Comparison of ENCODE assay signal across 8 mouse cellular contexts in the genomic region with DNA sequence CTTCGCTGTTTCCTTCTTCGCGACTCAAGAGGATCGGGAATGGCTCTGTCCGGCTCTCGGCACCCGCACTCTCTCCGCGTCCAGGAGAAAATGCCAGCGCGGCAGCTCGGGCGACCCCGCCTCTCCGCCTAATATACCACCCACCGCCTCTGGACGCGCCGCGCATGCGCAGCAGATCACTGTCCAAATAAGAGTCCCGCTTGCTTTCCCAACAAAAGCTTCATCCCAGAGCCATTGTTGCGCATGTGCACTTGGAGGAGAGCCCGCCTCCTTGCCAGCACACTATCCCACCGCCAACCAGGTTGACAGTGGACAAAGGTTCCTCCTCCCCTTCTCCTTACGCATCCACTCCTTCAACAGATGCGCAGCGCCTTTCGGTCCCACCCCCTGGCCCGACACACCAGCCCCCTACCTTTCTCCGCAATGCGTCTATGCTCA. TPM values are rescaled to one million over a fixed set of nuclear protein-coding genes. Genes with fewer than 3 reads are reported as not detected.
DNase-seq lines count a peak whose midpoint lies in the region; ATAC-seq and TF ChIP-seq lines count a peak whose summit lies in the region.

TSS of gene Maged1 (minus strand) at position 226 of the 438 bp plus-strand sequence.

- H3K4me1 ChIP-seq in embryonic facial prominence, embryonic 14.5 days (ENCODE audit: control insufficient read depth, insufficient read depth, low read length): no peaks in the 10 kb centered on the region; the same call in 1 of the 2 replicates
- H3K4me1 ChIP-seq in kidney, embryonic 14.5 days (ENCODE audit: control insufficient read depth, insufficient read depth, low read length): peaks cover 5% of the 10 kb centered on the region; the same call in 1 of the 2 replicates
- 0 out of 2 replicates have a peak, but pooled peaks cover 3% of the 10 kb centered on the region for H3K4me1 ChIP-seq in limb, embryonic 14.5 days (ENCODE audit: control insufficient read depth, insufficient read depth, low read length)
- peaks cover 24% of the 10 kb centered on the region for H3K4me1 ChIP-seq in midbrain, embryonic 16.5 days (ENCODE audit: control insufficient read depth, insufficient read depth, low read length)
- H3K4me1 ChIP-seq in stomach, embryonic 15.5 days: no peaks in the 10 kb centered on the region

- peaks cover 3% of the 10 kb centered on the region for H3K27me3 ChIP-seq in embryonic facial prominence, embryonic 14.5 days (replicated peaks; ENCODE audit: control insufficient read depth, insufficient read depth, low read length)
- no peaks in the 10 kb centered on the region for H3K27me3 ChIP-seq in kidney, embryonic 14.5 days (ENCODE audit: control insufficient read depth, insufficient read depth, low read length)
- H3K27me3 ChIP-seq in limb, embryonic 14.5 days (ENCODE audit: control insufficient read depth, insufficient read depth, low read length): no peaks in the 10 kb centered on the region
- H3K27me3 ChIP-seq in midbrain, embryonic 16.5 days (ENCODE audit: control insufficient read depth, insufficient read depth, low read depth, low read length): no peaks in the 10 kb centered on the region
- no peaks in the 10 kb centered on the region for H3K27me3 ChIP-seq in stomach, embryonic 15.5 days (replicated peaks)

- peak; percentile 94 for ATAC-seq in embryonic facial prominence, embryonic 14.5 days (ENCODE audit: low read depth)
- peak; percentile 95 for ATAC-seq in kidney, embryonic 14.5 days (ENCODE audit: low FRiP score, low TSS enrichment)
- peak; percentile 93 for ATAC-seq in limb, embryonic 14.5 days (ENCODE audit: low FRiP score, low read depth)
- peak; percentile 94 for ATAC-seq in midbrain, embryonic 16.5 days
- peak; percentile 96 for ATAC-seq in stomach, embryonic 15.5 days (ENCODE audit: insufficient read depth, low FRiP score, low read depth)

- peak within 1 kb of the TSS; percentile 89 for H3K9ac ChIP-seq in embryonic facial prominence, embryonic 14.5 days (ENCODE audit: low read depth, low read length)
- peak within 1 kb of the TSS; percentile 81 for H3K9ac ChIP-seq in kidney, embryonic 14.5 days (ENCODE audit: low read depth, low read length)
- H3K9ac ChIP-seq in limb, embryonic 14.5 days (ENCODE audit: low read depth, low read length, severe bottlenecking): peak within 1 kb of the TSS; percentile 88
- H3K9ac ChIP-seq in midbrain, embryonic 16.5 days (ENCODE audit: low read depth, low read length): peak within 1 kb of the TSS; percentile 82
- H3K9ac ChIP-seq in stomach, embryonic 15.5 days: peak within 1 kb of the TSS; percentile 58; the same call in 1 of the 2 replicates

- H3K36me3 ChIP-seq in embryonic facial prominence, embryonic 14.5 days (ENCODE audit: control insufficient read depth, insufficient read depth, low read length): peaks cover 34% of the 10 kb centered on the region
- peaks cover 33% of the 10 kb centered on the region for H3K36me3 ChIP-seq in kidney, embryonic 14.5 days (ENCODE audit: control insufficient read depth, insufficient read depth, low read length)
- peaks cover 33% of the 10 kb centered on the region for H3K36me3 ChIP-seq in limb, embryonic 14.5 days (ENCODE audit: control insufficient read depth, insufficient read depth, low read length)
- peaks cover 7% of the 10 kb centered on the region; the same call in 1 of the 2 replicates for H3K36me3 ChIP-seq in midbrain, embryonic 16.5 days (ENCODE audit: control insufficient read depth, insufficient read depth, low read length)
- peaks cover 7% of the 10 kb centered on the region; the same call in 1 of the 2 replicates for H3K36me3 ChIP-seq in stomach, embryonic 15.5 days

- H3K27ac ChIP-seq in embryonic facial prominence, embryonic 14.5 days (replicated peaks; ENCODE audit: low read depth, low read length): peak within 1 kb of the TSS; percentile 95
- H3K27ac ChIP-seq in kidney, embryonic 14.5 days (ENCODE audit: low read depth, low read length): peak within 1 kb of the TSS; percentile 62; the same call in 1 of the 2 replicates
- peak within 1 kb of the TSS; percentile 92 for H3K27ac ChIP-seq in limb, embryonic 14.5 days (replicated peaks; ENCODE audit: low read depth, low read length)
- peak within 1 kb of the TSS; percentile 95 for H3K27ac ChIP-seq in midbrain, embryonic 16.5 days (ENCODE audit: low read length)
- H3K27ac ChIP-seq in stomach, embryonic 15.5 days: peak within 1 kb of the TSS; percentile 84

- 17% methylated on average over 16 of the region's 32 CpGs for WGBS in embryonic facial prominence, embryonic 14.5 days
- WGBS in kidney, embryonic 14.5 days: 13% methylated on average over 29 of the region's 32 CpGs
- whole genome bisulfite sequencing in limb, embryonic 14.5 days: 24% methylated on average over 22 of the region's 32 CpGs
- WGBS in midbrain, embryonic 16.5 days: 11% methylated on average over 30 of the region's 32 CpGs
- WGBS in stomach, embryonic 15.5 days: 10% methylated on average over 32 of the region's 32 CpGs

- DNase-seq in A20 (ENCODE audit: low read depth, low spot score): peak; percentile 87
- peak; percentile 67 to 77 for DNase-seq in adrenal gland, postnatal 4 days (ENCODE audit: low spot score in 2 of 2)
- peak; percentile 98 for DNase-seq in embryonic facial prominence, embryonic 14.5 days (ENCODE audit: low spot score)
- peak; percentile 92 to 95 for DNase-seq in heart, adult 9 months (ENCODE audit: low spot score in 2 of 2)
- DNase-seq in limb, embryonic 14.5 days (ENCODE audit: low spot score): peak; percentile 94

- H3K4me2 ChIP-seq in embryonic facial prominence, embryonic 14.5 days (ENCODE audit: low read depth, low read length): peak within 1 kb of the TSS; percentile 52
- H3K4me2 ChIP-seq in kidney, embryonic 14.5 days (replicated peaks; ENCODE audit: low read depth, low read length): peak within 1 kb of the TSS; percentile 40
- peak within 1 kb of the TSS; percentile 49 for H3K4me2 ChIP-seq in limb, embryonic 14.5 days (replicated peaks; ENCODE audit: low read depth, low read length, severe bottlenecking)
- peak within 1 kb of the TSS; percentile 60 for H3K4me2 ChIP-seq in midbrain, embryonic 16.5 days (ENCODE audit: low read length)
- H3K4me2 ChIP-seq in stomach, embryonic 15.5 days: peak within 1 kb of the TSS; percentile 50

- H3K4me3 ChIP-seq in embryonic facial prominence, embryonic 14.5 days (ENCODE audit: low read depth, low read length): peak within 1 kb of the TSS; percentile 60
- peak within 1 kb of the TSS; percentile 65 for H3K4me3 ChIP-seq in kidney, embryonic 14.5 days (ENCODE audit: low read length)
- H3K4me3 ChIP-seq in limb, embryonic 14.5 days (replicated peaks; ENCODE audit: low read length): peak within 1 kb of the TSS; percentile 59
- peak within 1 kb of the TSS; percentile 64 for H3K4me3 ChIP-seq in midbrain, embryonic 16.5 days (ENCODE audit: low read depth, low read length)
- H3K4me3 ChIP-seq in stomach, embryonic 15.5 days (replicated peaks): peak within 1 kb of the TSS; percentile 57

- peak; percentile 92; the same call in 1 of the 2 replicates for TF ChIP-seq POLR2A in limb, embryonic 14.5 days (IDR thresholded peaks at IDR 0.05; ENCODE audit: borderline replicate concordance, extremely low read depth, insufficient read depth, insufficient read length)

- no peaks in the 10 kb centered on the region for H3K9me3 ChIP-seq in embryonic facial prominence, embryonic 14.5 days (ENCODE audit: control insufficient read depth, low read length)
- H3K9me3 ChIP-seq in kidney, embryonic 14.5 days (ENCODE audit: control insufficient read depth, low read length): no peaks in the 10 kb centered on the region
- H3K9me3 ChIP-seq in limb, embryonic 14.5 days (ENCODE audit: control insufficient read depth, low read length): no peaks in the 10 kb centered on the region
- H3K9me3 ChIP-seq in midbrain, embryonic 16.5 days (replicated peaks; ENCODE audit: control insufficient read depth, low read length, poor library complexity, severe bottlenecking): no peaks in the 10 kb centered on the region
- H3K9me3 ChIP-seq in stomach, embryonic 15.5 days: no peaks in the 10 kb centered on the region

RNA-seq across cellular contexts. Expression of gene Maged1, which starts in this region (rescaled TPM):
- 100 to 1,000 TPM; 432 to 436 TPM for total RNA-seq in adrenal gland, postnatal 4 days (2021)
- polyA plus RNA-seq in embryonic facial prominence, embryonic 14.5 days (2014; fragmentation: Nextera tagmentation; extraction: Ambion mirVana): 759 and 868 TPM in 2 replicates
- polyA plus RNA-seq in kidney, embryonic 14.5 days (2014; fragmentation: Nextera tagmentation; extraction: Ambion mirVana): 455 and 607 TPM in 2 replicates
- polyA plus RNA-seq in limb, embryonic 14.5 days (2012; rRNA removed): 929 and 981 TPM in 2 replicates
- 822 and 888 TPM in 2 replicates for polyA plus RNA-seq in limb, embryonic 14.5 days (2014; fragmentation: Nextera tagmentation; extraction: Ambion mirVana)
- 1,073 and 1,116 TPM in 2 replicates for polyA plus RNA-seq in midbrain, embryonic 16.5 days (2015; fragmentation: Nextera tagmentation; extraction: Ambion mirVana)
- polyA plus RNA-seq in stomach, embryonic 15.5 days (2015; fragmentation: Nextera tagmentation; extraction: Ambion mirVana): 445 and 496 TPM in 2 replicates

Comparison
In these comparisons a context has a peak if more than half of its experiments do, and no peak if none do; other contexts are left out.
1. Peak in every context shown above with its lines: DNase-seq, ATAC-seq, H3K4me3 ChIP-seq and H3K27ac ChIP-seq.